Mouse (Mus musculus) neutrophil, adult 5-6 weeks (primary cell): ENCODE measurements around the gene Cela2a. TPM values are rescaled to one million over a fixed set of nuclear protein-coding genes. Genes with fewer than 3 reads are reported as not detected.

Experiments
- ATAC-seq: fragments of 151-379, 151-347 bp; 2 replicates; pipeline ENCODE4 v1.8.0; 2017; ENCODE audit warnings: mild to moderate bottlenecking, moderate TSS enrichment; ENCODE audit not compliant: insufficient number of reproducible peaks, poor library complexity, low FRiP score, severe bottlenecking; ENCODE audit errors: extremely low read depth
- total RNA-seq: library from RNA; stranded (forward); fragments of 200-1000 nt; gene quantifications from 2 replicates; pipeline ENCODE4 v1.2.3, GENCODE M21; 2017

Cela2a gene
- total RNA-seq, 1 experiment from 2014 or later: not detected

DNA sequence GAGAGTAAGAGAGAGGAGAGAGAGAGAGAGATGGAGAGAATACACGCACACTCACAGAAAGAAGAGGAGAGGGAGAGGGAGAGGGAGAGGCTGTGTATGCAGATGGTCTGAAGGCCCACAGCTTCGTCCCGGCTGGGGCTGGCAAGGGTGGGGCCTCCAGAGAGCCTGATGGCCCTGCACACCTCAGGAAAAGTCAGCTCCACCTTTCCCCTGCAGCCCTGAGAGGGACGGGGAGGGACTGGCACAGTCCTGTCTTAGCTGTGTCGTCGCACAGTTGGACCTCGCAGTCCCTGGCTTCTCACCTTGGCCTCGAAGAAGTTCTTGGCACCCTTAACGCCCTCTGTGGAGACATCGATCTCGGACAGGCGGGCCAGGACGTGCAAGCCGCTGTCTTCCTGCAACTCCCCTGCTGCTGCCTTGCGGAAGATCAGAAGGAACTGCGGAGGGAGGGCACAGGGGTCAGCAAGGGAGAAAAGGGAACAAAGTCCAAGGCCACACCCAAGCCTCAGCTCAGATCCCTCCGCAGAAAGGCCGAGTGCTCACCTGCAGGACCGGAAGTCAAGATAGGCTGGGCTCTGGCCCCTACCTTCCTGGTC lies 34.4 kb upstream of the Cela2a start:
- no peak for ATAC-seq

DNA sequence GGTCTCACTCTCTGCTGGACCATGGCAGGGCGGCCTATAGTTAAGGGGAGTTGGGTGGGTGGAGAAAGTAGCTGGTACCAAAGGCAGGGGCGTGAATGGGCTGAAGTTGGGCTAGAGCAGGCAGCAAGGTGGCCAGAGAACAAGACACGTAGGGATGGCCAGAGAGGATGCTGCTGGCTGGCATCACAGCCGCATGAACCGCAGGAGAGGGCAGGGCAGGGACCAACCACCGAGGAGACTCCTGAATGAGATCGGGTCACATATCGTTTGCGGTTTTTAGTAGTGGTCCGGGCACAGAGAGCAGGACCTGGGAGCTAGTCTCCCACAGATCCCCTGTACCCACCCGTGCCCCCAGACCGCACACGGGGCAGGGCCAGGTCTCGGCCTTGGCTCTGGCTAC lies 33.4 kb upstream of the Cela2a start:
- ATAC-seq: no peak

DNA sequence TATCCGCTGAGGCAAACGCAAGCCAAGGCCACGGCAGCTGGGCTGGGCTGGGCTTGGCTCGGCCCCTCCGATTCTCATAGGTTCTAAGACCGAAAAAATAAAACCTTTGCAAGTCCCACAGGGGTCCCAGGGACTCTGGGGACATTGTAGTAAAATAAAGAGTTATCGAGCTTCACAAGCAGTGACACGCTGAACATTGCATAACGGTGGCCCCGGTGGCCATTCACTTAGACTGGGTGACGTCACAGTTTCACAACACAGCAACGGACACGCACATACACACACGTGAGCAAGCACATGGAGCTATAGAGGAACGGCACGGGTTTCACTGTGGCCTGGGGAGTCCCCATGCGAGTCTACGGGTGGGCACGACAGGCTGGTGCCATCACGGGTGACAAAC lies 32.5 kb upstream of the Cela2a start:
- no peak for ATAC-seq

DNA sequence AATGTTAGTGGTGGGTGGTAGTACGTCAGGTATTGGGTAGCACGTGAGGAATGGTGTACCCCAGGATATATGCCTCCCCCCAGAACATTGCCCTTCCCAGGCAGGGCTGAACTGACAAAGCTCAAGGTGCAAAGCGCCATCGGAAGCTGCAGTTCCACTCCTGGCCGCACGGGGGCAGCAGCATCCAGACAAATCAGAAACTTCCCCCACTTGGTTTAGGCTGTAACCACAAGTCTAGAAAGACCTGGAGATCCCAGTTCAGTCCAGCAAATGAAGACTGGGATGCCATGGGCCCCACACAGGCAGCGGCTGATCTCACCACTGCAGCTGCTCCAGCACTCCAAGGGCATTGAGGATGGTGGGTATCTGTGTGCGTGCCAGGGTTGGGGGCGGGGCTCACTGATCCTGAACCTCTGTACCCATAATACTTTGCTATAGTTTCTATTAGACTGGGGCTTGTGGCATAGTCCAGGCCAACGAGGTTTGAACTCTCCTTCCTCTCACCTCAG lies 31.5 kb upstream of the Cela2a start:
- ATAC-seq: peak; percentile 66

DNA sequence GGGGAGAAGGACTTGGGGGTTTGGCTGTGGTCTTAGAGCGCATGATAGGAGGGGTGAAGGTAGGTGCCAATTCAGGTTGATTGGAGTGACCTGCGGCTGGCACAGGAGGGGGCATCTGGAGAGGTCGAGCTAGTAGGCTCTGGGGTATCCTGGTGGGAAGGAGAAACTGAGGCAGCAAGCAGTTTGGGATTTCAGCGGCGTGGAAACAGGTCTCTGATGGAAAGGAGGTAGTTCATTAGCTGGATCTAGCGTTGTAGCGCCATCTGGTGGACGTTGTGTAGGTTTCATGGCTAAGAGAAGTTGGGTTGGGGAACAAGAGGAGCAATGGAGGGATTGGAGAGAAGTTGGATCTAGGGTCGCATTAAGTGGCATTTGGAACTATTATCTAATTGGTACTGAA lies 27.5 kb upstream of the Cela2a start:
- ATAC-seq: no peak

DNA sequence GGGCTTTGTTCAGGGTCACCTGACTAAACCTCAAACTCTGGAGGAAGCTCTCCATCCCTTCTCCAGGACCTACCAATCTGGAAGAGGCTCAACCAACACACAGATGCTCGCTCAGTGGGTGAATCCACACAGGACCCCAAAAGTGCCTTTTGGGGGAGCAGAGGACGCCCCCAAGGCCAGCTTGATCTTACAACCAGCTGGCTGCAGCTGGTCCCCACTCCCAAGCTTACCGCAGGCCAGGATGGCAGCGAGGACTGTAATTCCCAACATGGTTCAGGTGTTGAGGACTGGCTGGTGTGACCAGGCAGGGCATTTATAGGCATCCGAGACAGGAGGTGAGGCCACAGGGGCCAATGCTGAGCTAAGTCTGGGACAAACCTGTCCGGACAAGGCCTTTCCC lies 20.0 kb upstream of the Cela2a start, which contains the start of gene Ctrc:
Ctrc (minus strand) TSS at position 361 of the 400 bp plus-strand sequence.
- ATAC-seq: no peak

DNA sequence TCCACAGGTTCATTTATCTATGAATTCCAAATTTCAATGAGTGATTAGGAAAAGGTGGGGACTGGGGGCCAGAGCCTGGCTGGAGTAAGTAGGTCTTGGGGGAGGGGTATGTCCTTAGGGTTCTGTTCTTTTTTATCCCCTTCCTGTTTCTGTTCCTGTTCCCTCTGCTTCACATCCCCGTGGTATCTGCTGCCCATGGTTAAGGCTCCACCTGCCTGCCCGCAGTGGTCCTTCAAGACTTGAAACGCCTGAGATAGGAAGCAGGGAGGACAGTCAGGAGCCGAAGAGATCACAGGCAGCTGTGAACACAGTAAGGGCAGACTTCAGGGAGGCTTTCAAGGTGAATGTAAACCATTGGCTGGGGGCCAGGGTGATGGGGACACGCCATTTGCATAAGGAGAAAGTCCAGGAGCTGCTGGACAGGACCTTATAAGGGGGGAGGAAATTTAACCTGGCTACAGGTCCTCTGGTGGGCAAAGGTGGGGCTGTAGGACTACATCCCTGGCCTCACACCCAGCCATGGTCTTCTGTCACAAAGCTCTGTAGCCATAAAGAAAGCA lies 8.7 kb upstream of the Cela2a start:
- ATAC-seq: no peak

DNA sequence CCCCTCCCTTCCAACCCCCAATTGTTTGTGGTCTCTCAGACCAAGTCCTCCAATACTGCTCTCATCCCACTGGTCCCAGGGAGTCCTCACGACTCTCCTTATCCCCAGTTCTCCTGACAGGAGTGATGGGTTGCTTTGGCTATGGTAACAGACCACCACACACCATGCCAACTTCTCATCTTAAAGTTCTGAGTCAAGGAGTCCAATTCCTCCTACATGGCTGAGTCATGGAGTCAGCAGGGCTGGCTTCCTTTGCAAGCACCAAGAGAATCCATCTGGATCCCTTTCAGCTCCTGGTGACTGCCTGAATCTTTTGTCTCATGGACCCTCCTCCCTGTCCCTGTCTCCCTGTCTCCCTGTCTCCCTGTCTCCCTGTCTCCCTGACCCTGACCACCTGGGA lies 8.0 kb upstream of the Cela2a start:
- ATAC-seq: no peak

DNA sequence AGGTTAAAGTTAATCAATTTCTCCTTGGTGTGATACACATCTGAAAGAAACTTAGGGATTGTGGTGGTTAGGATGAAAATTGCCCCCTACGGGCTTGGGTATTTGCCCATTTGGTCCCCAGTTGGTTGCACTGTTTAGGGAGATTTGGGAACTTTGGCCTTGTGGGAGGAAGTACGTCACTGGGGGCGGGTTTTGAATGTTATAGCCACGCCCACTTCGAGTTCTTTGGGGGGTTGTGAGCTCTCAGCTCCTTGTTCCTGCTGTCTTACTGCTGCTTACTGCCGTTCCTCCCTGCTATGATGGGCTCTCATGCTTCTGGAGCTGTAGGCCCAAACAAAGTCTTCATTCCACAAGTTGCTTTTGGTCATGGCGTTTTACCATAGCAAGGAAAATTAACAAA lies 5.4 kb upstream of the Cela2a start:
- no peak for ATAC-seq

DNA sequence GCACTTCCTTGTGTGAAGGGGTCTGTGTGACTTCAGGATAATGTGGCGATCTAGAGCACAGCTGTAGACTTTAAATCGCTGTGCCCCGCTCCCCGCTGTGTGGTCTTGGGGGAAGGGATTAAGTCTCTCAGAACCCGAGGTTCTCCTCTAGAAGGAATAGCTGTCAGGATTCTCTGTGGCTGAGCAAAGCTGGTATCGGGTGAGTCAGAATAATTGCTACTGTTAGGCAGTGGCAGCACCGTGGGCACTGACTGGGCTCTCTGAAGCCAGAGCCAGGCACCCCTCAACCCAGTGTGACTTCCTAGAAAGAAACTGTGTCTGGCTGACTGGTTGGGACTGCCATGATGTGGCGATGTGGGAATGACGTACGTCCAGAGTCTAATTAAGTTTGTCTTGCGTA lies 4.4 kb upstream of the Cela2a start:
- no peak for ATAC-seq

DNA sequence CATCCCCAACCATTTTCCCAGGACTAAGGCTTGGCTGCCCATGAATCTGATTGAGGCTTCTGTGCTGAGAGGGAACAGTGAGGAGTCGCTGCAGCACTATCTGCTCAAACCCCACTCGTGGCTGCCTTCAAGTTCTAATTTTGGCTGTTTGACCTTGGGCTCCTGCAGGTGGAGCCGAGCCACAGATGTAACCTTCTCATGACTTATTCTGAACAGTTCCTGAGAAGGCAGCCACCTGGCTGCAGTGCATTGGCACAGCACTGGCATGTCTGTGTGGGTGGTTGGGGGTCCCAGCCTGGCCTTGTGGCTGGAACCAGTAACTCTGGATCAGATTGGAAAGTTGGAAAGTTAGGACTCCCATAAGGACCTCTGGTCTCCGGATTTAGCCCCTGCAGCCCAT lies 2.2 kb upstream of the Cela2a start:
- no peak for ATAC-seq

DNA sequence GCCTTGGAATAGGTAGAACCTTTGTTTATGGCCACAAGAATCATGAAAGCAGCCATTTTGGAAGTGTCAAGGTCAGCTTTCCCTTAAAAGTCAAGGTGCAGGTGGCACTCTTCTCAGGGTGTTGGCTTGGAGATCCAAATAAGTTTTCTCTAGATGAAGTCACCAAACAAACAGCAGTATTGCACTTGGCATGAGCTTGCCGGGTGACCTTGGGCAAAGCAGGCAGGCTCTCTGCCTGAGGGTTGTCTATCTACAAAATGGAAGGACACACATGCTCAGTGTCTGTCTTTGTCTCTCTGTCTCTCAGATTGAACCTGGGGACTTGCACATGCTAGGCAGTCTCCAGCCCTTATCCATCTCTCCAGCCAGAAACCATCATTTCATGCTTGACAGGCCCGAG lies 1.4 kb upstream of the Cela2a start:
- no peak for ATAC-seq

DNA sequence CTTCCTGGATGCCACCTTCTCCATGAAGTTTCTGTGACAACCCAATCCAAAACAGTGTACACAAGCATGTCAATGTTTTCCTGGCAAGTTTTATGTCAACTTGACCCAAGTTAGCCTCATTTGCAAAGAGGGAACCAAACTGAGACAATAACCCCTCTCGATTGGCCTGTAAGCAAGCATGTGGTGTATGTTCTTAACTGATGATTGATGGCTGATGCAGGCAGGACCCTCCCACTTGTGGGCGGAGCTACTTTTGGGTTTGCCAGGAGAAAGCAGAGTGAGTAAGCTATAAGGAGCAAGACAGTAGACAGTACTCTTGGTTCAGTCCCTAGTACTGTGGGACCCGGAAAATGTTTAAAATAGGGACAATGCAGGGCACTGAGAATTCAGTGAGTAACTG lies 3.0 kb downstream of the Cela2a start:
- ATAC-seq: no peak

DNA sequence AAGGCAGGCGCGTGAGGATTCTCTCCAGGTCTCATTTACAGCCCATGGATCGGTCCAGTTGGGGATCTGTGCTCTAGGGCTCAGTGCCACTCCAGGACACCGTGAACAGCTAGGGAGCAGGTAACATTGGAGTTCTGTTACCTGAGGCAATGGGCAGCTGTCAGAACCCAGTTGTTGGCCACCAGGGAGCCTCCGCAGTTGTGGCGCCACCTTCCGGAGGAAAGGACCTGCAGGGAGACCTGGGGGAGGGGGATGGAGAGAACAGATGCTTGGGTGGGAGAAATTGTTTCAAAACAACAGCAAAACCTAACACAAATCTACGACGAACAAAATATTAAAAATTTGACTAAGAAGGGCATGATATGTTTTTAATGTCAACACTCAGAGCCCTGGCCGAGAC lies 3.9 kb downstream of the Cela2a start:
- no peak for ATAC-seq

DNA sequence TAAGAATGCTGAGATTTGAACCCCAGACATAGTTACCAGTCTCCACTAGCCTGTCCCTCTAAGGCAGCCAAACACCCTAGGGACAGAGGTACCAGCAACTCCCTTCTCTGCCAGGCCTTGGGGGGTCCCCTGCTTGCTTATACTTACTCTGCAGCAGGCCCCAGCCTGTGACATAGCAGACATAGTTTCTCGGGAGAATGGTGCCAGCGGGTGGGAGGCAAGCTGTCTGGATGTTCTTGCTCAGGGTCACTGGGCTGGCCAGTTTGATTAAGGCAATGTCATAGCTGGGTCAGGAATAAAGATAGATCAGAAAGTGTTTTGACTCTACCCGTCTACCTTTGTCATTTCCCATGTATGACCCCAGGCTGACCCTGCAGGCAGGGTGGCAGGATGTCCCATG lies 4.8 kb downstream of the Cela2a start:
- ATAC-seq: no peak

DNA sequence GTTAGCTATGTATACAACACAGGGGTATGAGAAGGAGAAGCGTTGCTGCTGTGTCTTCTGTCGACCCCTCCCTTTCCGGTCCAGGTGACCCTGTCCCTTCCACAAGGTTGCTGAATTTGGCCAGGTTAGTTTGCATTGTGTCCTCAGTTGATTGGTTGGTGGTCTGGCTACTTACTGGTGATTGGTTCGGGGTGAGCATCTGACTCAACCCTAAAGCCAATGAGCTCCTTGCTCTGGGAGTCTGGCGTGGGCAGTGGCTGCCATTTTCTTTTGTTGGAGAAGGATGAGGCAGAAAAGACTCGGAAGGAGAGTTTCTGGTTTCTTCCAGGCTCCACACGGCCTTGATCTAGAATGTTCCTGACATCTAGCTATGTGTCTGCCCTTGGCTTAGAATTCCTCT lies 6.6 kb downstream of the Cela2a start:
- no peak for ATAC-seq

DNA sequence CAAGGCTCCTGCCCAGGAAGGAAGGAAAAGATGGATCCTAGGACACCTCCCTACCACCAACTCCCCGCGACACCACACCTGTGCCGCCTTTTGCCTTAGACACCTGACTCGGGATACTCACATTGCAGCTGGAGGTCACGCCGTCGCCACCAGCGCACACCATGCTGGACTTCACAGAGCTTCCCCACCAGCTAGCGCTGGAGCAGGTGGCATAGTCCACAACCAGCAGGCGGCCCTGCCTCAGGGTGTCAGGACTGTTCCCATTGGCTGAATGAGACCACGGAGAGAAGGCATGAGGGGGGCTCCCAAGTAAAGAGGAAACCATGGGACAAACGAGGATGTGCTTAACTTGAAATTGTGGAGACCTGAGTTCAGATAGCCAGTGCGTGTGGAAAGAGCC lies 7.1 kb downstream of the Cela2a start:
- no peak for ATAC-seq

DNA sequence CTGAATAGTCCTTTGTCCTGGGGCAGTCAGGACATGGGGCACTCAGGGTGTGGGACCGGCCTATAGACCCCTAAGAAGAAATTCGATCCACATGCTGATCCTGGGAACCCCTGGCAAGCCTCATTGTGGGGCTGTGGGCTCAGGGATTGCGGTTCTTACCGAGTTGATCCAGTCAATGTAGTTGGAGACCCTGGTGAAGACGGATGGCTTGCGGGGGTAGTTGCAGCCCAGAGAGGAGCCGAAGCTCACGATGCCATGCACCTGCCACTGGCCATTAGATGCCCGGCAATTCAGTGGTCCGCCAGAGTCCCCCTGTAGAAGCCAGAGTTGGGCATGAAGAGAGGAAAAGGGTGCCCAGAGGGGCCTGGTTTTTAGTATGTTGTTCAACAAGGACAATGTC lies 8.3 kb downstream of the Cela2a start:
- ATAC-seq: no peak

DNA sequence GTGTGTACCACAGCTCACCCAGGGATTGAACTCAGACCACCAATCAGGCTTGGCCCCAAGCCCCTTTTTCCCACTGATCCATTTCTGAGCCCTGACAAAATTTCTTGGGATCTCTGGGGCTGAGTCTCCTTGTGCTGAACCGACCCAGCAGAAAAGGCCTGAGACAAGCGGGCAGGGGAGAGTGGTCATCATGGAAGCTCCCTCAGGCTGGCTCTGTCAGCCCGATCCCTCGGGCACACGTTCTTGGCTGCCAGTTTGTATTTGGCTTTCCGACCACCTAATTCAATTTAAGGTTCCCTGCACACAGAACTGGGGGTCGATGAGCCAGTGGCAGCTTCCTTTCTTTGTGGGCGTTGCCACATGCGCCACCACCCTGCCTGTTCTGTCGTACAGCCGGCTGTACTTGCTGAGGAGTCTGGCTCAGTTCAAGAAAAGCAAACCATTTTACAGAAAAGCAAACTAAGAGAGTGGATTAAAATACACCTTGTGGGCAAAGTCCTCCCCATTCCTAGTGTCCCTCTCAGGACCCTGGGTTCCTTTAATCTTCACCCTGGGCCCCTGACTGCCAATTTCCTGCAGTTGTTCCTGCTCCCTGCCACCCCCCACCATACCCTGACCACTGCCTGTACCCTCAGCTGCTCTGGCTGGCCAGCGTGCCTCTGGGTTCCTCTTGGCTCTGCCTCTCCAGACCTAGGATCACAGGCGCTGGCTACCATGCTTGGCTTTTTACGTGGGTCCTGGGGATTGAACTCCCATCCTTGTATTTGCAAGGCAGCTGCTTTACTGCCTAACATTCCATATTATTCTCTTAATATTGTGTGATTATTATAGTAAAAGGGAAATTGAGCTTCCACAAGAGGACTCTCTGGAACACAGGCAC lies 8.9 kb downstream of the Cela2a start:
- no peak for ATAC-seq

DNA sequence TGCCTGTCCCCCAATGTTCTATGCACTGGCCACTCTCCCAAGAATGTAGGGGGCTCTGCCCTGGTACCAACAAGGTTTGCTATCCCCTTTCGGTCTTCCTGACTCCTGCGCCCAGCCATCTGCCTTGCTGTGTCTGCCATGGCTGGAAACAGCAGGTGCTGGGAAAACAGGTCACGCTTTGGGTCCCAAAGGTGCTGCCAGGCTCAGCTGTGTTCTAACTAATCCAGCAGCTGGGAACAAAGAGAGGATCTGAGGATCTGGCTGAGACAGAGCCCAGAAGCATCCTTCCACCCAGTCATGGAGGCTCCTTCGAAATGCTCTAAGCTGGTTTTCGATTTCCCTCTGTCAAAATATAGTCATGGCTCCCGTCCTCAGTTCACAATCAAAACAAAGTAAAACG lies 9.7 kb downstream of the Cela2a start:
- no peak for ATAC-seq
